Mouse (Mus musculus): ENCODE results near the gene Tnk2. TPM values are rescaled to one million over a fixed set of nuclear protein-coding genes. Genes with fewer than 3 reads are reported as not detected.

Gene Tnk2
- polyA plus RNA-seq (2012; rRNA removed) (15.3 and 19.4 TPM in 2 replicates), polyA plus RNA-seq (2014; fragmentation: Nextera tagmentation; extraction: Ambion mirVana) (3.8 and 4.6 TPM in 2 replicates)

DNA sequence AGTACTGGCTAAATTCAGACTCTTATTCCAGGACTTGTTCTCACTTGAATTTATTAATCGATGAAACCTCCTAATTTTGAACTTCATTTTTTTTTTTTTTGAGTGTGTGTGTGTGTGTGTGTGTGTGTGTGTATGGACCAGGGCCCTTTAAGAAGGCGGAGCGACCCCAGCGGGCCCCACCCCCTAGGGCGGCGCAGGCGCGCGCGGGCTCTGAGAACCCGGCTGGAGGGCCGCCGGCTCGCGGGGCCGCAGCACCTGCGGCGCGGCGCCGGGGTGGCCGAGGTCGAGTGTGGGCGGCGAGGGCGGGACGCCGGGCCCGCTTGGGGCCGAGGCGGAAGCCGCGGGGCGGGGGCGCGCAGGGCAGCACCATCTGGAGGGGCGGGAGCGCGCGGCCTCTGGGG lies at the start of gene Tnk2:
Gene Tnk2, plus strand, starts transcription at position 214 of the 401 bp plus-strand sequence.
- Histone ChIP-seq H3K36me3 (replicated peaks; ENCODE audit: control insufficient read depth, insufficient read depth, low read depth) (no peaks in the 10 kb centered on the region), H3K27me3 (ENCODE audit: control insufficient read depth, insufficient read depth, low read length) (no peaks in the 10 kb centered on the region), H3K9ac (replicated peaks) (peak within 1 kb of the TSS; percentile 93), H3K27ac (peak within 1 kb of the TSS; percentile 61), H3K9me3 (ENCODE audit: control insufficient read depth, low read length) (no peaks in the 10 kb centered on the region), H3K4me3 (ENCODE audit: insufficient read depth in 1 of 2, low read depth in 2 of 2, low read length in 2 of 2) (peak within 1 kb of the TSS; percentile 64 to 92), H3K4me1 (replicated peaks; ENCODE audit: control insufficient read depth in 2 of 2, insufficient read depth in 2 of 2, low read length in 1 of 2) (peaks cover 9 to 19% of the 10 kb centered on the region in 2 experiments), H3K4me2 (ENCODE audit: low read depth) (peak within 1 kb of the TSS; percentile 89)
- TF ChIP-seq CTCF (IDR thresholded peaks at IDR 0.05; ENCODE audit: low read depth): no peak
- TF ChIP-seq EP300 (IDR thresholded peaks at IDR 0.05; ENCODE audit: low read depth): no peak
- ATAC-seq (ENCODE audit: insufficient read depth): peak; percentile 79
- DNase-seq (ENCODE audit: low read depth in 3 of 3, low spot score in 3 of 3): peak; percentile 60 to 70 (median 68)
- WGBS (ENCODE audit: insufficient replicate concordance): 3% methylated on average over 32 of the region's 40 CpGs

DNA sequence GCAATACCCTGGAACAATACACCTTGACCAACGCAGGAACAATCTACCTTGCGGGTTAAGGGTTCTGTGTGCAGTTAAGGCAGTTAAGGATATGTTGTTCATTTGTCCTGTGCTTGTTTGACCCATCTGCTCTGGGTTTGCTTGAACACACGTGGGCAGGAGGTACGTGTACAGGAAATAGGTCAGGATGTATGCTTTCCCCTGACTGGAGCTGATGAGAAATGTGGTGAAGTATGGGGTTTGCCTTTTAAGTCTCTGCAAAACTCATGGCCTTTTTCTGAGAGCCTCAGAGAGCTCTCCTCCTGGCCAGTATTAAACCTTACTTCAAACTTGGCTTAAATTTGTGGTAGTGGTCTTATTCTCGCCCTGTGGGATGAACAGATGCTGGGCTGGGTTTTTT lies 49.8 kb upstream of the Tnk2 start:
- TF ChIP-seq CTCF (IDR thresholded peaks at IDR 0.05; ENCODE audit: low read depth): no peak
- no peak for TF ChIP-seq EP300 (IDR thresholded peaks at IDR 0.05; ENCODE audit: low read depth)
- Histone ChIP-seq H3K9ac (replicated peaks) (no peak overlapping the region), H3K27me3 (ENCODE audit: control insufficient read depth, insufficient read depth, low read length) (no peaks in the 10 kb centered on the region), H3K4me1 (replicated peaks; ENCODE audit: control insufficient read depth in 2 of 2, insufficient read depth in 2 of 2, low read length in 1 of 2) (peaks cover 7 to 19% of the 10 kb centered on the region in 2 experiments), H3K4me3 (ENCODE audit: insufficient read depth in 1 of 2, low read depth in 2 of 2, low read length in 2 of 2) (no peak overlapping the region), H3K27ac (no peak overlapping the region), H3K36me3 (replicated peaks; ENCODE audit: control insufficient read depth, insufficient read depth, low read depth) (no peaks in the 10 kb centered on the region), H3K9me3 (ENCODE audit: control insufficient read depth, low read length) (no peaks in the 10 kb centered on the region), H3K4me2 (ENCODE audit: low read depth) (no peak overlapping the region)
- DNase-seq (ENCODE audit: low read depth in 3 of 3, low spot score in 3 of 3): no peak
- no peak for ATAC-seq (ENCODE audit: insufficient read depth)
- whole genome bisulfite sequencing (ENCODE audit: insufficient replicate concordance): 46% methylated on average over 5 of the region's 5 CpGs

DNA sequence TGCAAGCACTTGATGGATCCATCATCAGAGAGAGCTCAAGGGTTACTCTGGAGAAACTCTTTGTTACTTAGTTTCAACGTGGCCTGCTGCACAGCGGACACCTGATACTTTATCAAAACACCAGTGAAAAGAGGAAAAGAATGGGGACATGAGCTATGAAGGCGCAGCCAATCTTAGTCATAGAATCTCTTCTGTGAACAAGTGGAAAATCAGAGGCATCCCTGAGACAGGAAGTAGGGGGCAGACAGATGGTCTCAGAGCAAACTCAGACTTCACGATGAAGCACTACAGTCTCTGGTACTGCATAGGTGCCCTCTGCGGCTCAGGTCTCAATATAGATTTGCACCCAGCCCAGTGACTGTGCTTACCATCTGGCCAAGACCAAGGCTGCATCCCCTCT lies 49.0 kb upstream of the Tnk2 start:
- Histone ChIP-seq H3K4me2 (ENCODE audit: low read depth) (no peak overlapping the region), H3K27ac (no peak overlapping the region), H3K27me3 (ENCODE audit: control insufficient read depth, insufficient read depth, low read length) (no peaks in the 10 kb centered on the region), H3K36me3 (replicated peaks; ENCODE audit: control insufficient read depth, insufficient read depth, low read depth) (no peaks in the 10 kb centered on the region), H3K4me3 (ENCODE audit: insufficient read depth in 1 of 2, low read depth in 2 of 2, low read length in 2 of 2) (no peak overlapping the region), H3K4me1 (replicated peaks; ENCODE audit: control insufficient read depth in 2 of 2, insufficient read depth in 2 of 2, low read length in 1 of 2) (peaks cover 7 to 21% of the 10 kb centered on the region in 2 experiments), H3K9ac (replicated peaks) (no peak overlapping the region), H3K9me3 (ENCODE audit: control insufficient read depth, low read length) (no peaks in the 10 kb centered on the region)
- 65% methylated on average over 5 of the region's 5 CpGs for WGBS (ENCODE audit: insufficient replicate concordance)
- ATAC-seq (ENCODE audit: insufficient read depth): no peak
- no peak for DNase-seq (ENCODE audit: low read depth in 3 of 3, low spot score in 3 of 3)
- TF ChIP-seq CTCF (IDR thresholded peaks at IDR 0.05; ENCODE audit: low read depth) (no peak), EP300 (IDR thresholded peaks at IDR 0.05; ENCODE audit: low read depth) (no peak)

DNA sequence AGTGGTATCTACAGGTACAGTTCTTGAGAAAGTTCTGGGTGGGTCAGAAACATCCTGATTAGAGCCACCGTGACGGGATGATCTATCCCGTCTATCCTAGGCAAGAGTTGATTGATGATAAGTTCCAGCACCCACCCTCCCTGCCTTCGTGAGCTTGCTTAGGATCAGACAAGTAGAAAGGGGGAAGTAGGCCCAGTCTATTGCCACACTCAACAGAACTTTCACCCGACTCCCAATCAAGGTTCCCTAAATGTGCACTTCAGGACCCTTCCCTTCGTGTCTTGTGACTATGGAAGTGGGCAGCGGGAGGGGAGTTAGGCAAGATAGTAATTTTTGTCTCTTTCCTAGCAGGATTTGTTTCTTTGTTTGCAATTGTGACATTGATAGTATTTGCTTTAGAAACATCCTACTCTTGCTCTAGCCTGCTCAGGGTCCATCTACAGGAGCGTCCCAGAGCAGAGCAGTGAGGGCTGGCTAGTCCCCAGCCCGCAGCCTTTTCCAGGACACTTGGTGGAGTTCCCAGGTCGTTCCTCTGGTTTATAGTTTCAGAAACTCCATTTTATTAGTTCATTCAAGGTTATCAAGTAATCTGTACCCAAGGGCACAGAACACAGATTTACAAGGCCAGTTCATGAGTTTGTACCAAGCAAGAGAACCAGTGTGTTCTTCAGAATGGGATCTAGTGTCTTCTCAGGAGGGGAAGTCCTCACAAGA lies 48.4 kb upstream of the Tnk2 start:
- WGBS (ENCODE audit: insufficient replicate concordance): 50% methylated on average over 10 of the region's 10 CpGs
- Histone ChIP-seq H3K27me3 (ENCODE audit: control insufficient read depth, insufficient read depth, low read length) (no peaks in the 10 kb centered on the region), H3K4me1 (replicated peaks; ENCODE audit: control insufficient read depth in 2 of 2, insufficient read depth in 2 of 2, low read length in 1 of 2) (peaks cover 7 to 21% of the 10 kb centered on the region in 2 experiments), H3K4me2 (ENCODE audit: low read depth) (no peak overlapping the region), H3K27ac (no peak overlapping the region), H3K9me3 (ENCODE audit: control insufficient read depth, low read length) (no peaks in the 10 kb centered on the region), H3K9ac (replicated peaks) (no peak overlapping the region), H3K4me3 (ENCODE audit: insufficient read depth in 1 of 2, low read depth in 2 of 2, low read length in 2 of 2) (no peak overlapping the region), H3K36me3 (replicated peaks; ENCODE audit: control insufficient read depth, insufficient read depth, low read depth) (no peaks in the 10 kb centered on the region)
- ATAC-seq (ENCODE audit: insufficient read depth): no peak
- TF ChIP-seq CTCF (IDR thresholded peaks at IDR 0.05; ENCODE audit: low read depth) (no peak), EP300 (IDR thresholded peaks at IDR 0.05; ENCODE audit: low read depth) (no peak)
- no peak for DNase-seq (ENCODE audit: low read depth in 3 of 3, low spot score in 3 of 3)

DNA sequence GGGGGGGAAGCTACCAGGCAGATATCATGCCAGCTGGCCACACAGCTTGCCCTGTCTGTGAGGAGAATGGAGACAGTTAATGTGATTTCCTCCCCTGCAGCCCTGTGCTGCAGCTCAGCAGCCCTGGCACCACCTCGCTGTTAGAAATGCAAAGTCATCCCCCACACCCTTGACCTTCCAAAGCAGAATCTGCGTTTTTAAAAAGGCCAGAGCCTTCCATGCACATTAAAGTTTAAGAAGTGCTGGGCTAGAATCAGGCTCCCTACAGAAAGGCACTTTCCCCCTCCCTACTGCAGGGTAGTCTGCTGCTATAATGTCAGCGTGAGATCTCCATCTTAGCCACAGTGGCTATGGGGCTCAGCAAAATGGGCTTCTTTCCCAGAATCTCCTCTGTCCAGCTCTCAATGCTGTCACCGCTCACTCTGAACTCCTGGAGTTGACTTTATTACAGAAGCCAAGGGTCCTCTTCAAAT lies 45.7 kb upstream of the Tnk2 start:
- Histone ChIP-seq H3K4me3 (ENCODE audit: insufficient read depth in 1 of 2, low read depth in 2 of 2, low read length in 2 of 2) (no peak overlapping the region), H3K9me3 (ENCODE audit: control insufficient read depth, low read length) (no peaks in the 10 kb centered on the region), H3K27me3 (ENCODE audit: control insufficient read depth, insufficient read depth, low read length) (no peaks in the 10 kb centered on the region), H3K9ac (replicated peaks) (peak overlapping the region; percentile 48), H3K4me2 (ENCODE audit: low read depth) (peak overlapping the region; percentile 45), H3K36me3 (replicated peaks; ENCODE audit: control insufficient read depth, insufficient read depth, low read depth) (no peaks in the 10 kb centered on the region), H3K4me1 (replicated peaks; ENCODE audit: control insufficient read depth in 2 of 2, insufficient read depth in 2 of 2, low read length in 1 of 2) (peaks cover 7 to 21% of the 10 kb centered on the region in 2 experiments), H3K27ac (peak overlapping the region; percentile 66)
- TF ChIP-seq EP300 (IDR thresholded peaks at IDR 0.05; ENCODE audit: low read depth) (no peak), CTCF (IDR thresholded peaks at IDR 0.05; ENCODE audit: low read depth) (no peak)
- WGBS (ENCODE audit: insufficient replicate concordance): 28% methylated on average over 4 of the region's 4 CpGs
- ATAC-seq (ENCODE audit: insufficient read depth) (peak; percentile 82), DNase-seq (ENCODE audit: low read depth in 3 of 3, low spot score in 3 of 3) (peak in 2 of 3 experiments; percentile 39 to 41)

Measured in liver, embryonic 14.5 days (tissue).